ENCODE assay signal across 31 mouse cellular contexts in genomic region chr12:31512634-31513411, GRCm38 (mm10). TPM values are rescaled to one million over a fixed set of nuclear protein-coding genes. Genes with fewer than 3 reads are reported as not detected.
DNase-seq lines count a peak whose midpoint lies in the region; ATAC-seq and TF ChIP-seq lines count a peak whose summit lies in the region.
"Had no signal": no experiment of that assay in that cellular context is flagged by ENCODE, and none has a peak within 500 bp of the region (broad histone marks: within the 10 kb centered on the region; RNA-seq: fewer than 3 reads in every experiment).

No protein-coding gene starts in this region.

- TF ChIP-seq EP300 in stomach, postnatal 0 days (optimal IDR thresholded peaks at IDR 0.05): no peak

- H3K9me3 ChIP-seq in forebrain, embryonic 10.5 days: no peaks in the 10 kb centered on the region
- no peaks in the 10 kb centered on the region for H3K9me3 ChIP-seq in forebrain, embryonic 16.5 days (ENCODE audit: control insufficient read depth, low read length)
- H3K9me3 ChIP-seq in intestine, embryonic 16.5 days (ENCODE audit: control insufficient read depth, low read length): no peaks in the 10 kb centered on the region
- H3K9me3 ChIP-seq in stomach, postnatal 0 days (ENCODE audit: control insufficient read depth, low read length): no peaks in the 10 kb centered on the region
- no peaks in the 10 kb centered on the region for H3K9me3 ChIP-seq in midbrain, embryonic 14.5 days (ENCODE audit: control insufficient read depth, low read length)
- H3K9me3 ChIP-seq: embryonic facial prominence, embryonic 10.5 days; embryonic facial prominence, embryonic 13.5 days; forebrain, embryonic 13.5 days; G1E; heart, embryonic 10.5 days; heart, embryonic 13.5 days; hindbrain, embryonic 13.5 days had no signal

- no peak overlapping the region for H3K4me3 ChIP-seq in forebrain, embryonic 10.5 days
- no peak overlapping the region for H3K4me3 ChIP-seq in forebrain, embryonic 16.5 days (replicated peaks; ENCODE audit: low read length)
- no peak overlapping the region for H3K4me3 ChIP-seq in C2C12 (ENCODE audit: insufficient read depth, poor library complexity, severe bottlenecking)
- no peak overlapping the region for H3K4me3 ChIP-seq in intestine, embryonic 16.5 days (ENCODE audit: low read length)
- no peak overlapping the region for H3K4me3 ChIP-seq in stomach, postnatal 0 days (ENCODE audit: low read depth, low read length)
- no peak overlapping the region for H3K4me3 ChIP-seq in midbrain, embryonic 14.5 days (replicated peaks; ENCODE audit: low read depth, low read length)
- H3K4me3 ChIP-seq: embryonic facial prominence, embryonic 10.5 days; embryonic facial prominence, embryonic 13.5 days; erythroblast, embryonic 14.5 days; forebrain, embryonic 13.5 days; heart, adult 2 months; heart, embryonic 10.5 days; heart, embryonic 13.5 days; hindbrain, embryonic 13.5 days had no signal

- no peaks in the 10 kb centered on the region for H3K36me3 ChIP-seq in forebrain, embryonic 10.5 days (replicated peaks)
- no peaks in the 10 kb centered on the region for H3K36me3 ChIP-seq in forebrain, embryonic 16.5 days (ENCODE audit: control insufficient read depth, insufficient read depth)
- H3K36me3 ChIP-seq in C2C12 (ENCODE audit: control insufficient read depth, insufficient read depth): no peaks in the 10 kb centered on the region
- no peaks in the 10 kb centered on the region for H3K36me3 ChIP-seq in intestine, embryonic 16.5 days (ENCODE audit: control insufficient read depth, insufficient read depth, low read length)
- no peaks in the 10 kb centered on the region for H3K36me3 ChIP-seq in stomach, postnatal 0 days (ENCODE audit: control insufficient read depth, insufficient read depth, low read length)
- no peaks in the 10 kb centered on the region for H3K36me3 ChIP-seq in midbrain, embryonic 14.5 days (ENCODE audit: control insufficient read depth, insufficient read depth, low read length)
- H3K36me3 ChIP-seq: embryonic facial prominence, embryonic 10.5 days; embryonic facial prominence, embryonic 13.5 days; G1E; heart, embryonic 10.5 days; heart, embryonic 13.5 days; hindbrain, embryonic 13.5 days had no signal

- H3K4me2 ChIP-seq in forebrain, embryonic 16.5 days (ENCODE audit: low read length): no peak overlapping the region
- H3K4me2 ChIP-seq in intestine, embryonic 16.5 days (ENCODE audit: low read depth, low read length): no peak overlapping the region
- H3K4me2 ChIP-seq in stomach, postnatal 0 days (replicated peaks; ENCODE audit: low read depth): no peak overlapping the region
- no peak overlapping the region for H3K4me2 ChIP-seq in midbrain, embryonic 14.5 days (ENCODE audit: low read length)
- H3K4me2 ChIP-seq: embryonic facial prominence, embryonic 13.5 days; forebrain, embryonic 13.5 days; heart, embryonic 13.5 days; hindbrain, embryonic 13.5 days had no signal

- no peak overlapping the region for H3ac ChIP-seq in C2C12 (ENCODE audit: control insufficient read depth, insufficient read length, low read depth)

- intact Hi-C loops in left cerebral cortex, postnatal 4 days (cut with DNase I): no loop called here

- no peak overlapping the region for H3K27ac ChIP-seq in forebrain, embryonic 10.5 days
- H3K27ac ChIP-seq in forebrain, embryonic 16.5 days (ENCODE audit: low read length): no peak overlapping the region
- no peak overlapping the region for H3K27ac ChIP-seq in intestine, embryonic 16.5 days (ENCODE audit: low read length)
- no peak overlapping the region for H3K27ac ChIP-seq in stomach, postnatal 0 days (replicated peaks)
- H3K27ac ChIP-seq in midbrain, embryonic 14.5 days (replicated peaks; ENCODE audit: low read depth, low read length): no peak overlapping the region
- H3K27ac ChIP-seq: embryonic facial prominence, embryonic 10.5 days; embryonic facial prominence, embryonic 13.5 days; forebrain, embryonic 13.5 days; heart, adult 2 months; heart, embryonic 10.5 days; hindbrain, embryonic 13.5 days had no signal

- peak; percentile 5 for DNase-seq in forebrain, embryonic 10.5 days (ENCODE audit: extremely low spot score, low spot score)
- peak; percentile 21 for DNase-seq in stomach, postnatal 0 days (ENCODE audit: low spot score)
- DNase-seq in left cerebral cortex, postnatal 4 days: no peak
- no peak for DNase-seq in midbrain, embryonic 14.5 days
- DNase-seq: adrenal gland, adult 2 months; adrenal gland, postnatal 14 days; cerebellum, adult 11-12 months; cerebellum, adult 8-10 months; cerebellum, postnatal 10 days; cerebellum, postnatal 36 days; embryo, embryonic 11 days; forebrain, postnatal 0 days; gastrocnemius, postnatal 25 days; heart, adult 2 months; heart, postnatal 14 days had no signal

- H3K9ac ChIP-seq in forebrain, embryonic 16.5 days (replicated peaks; ENCODE audit: low read depth, low read length): no peak overlapping the region
- no peak overlapping the region for H3K9ac ChIP-seq in intestine, embryonic 16.5 days (ENCODE audit: low read depth, low read length)
- no peak overlapping the region for H3K9ac ChIP-seq in stomach, postnatal 0 days (ENCODE audit: low read length)
- no peak overlapping the region for H3K9ac ChIP-seq in midbrain, embryonic 14.5 days (replicated peaks; ENCODE audit: low read length)
- H3K9ac ChIP-seq: embryonic facial prominence, embryonic 13.5 days; forebrain, embryonic 13.5 days; forebrain, postnatal 0 days; heart, embryonic 13.5 days; hindbrain, embryonic 13.5 days had no signal

- H3K27me3 ChIP-seq in forebrain, embryonic 10.5 days (ENCODE audit: poor library complexity, severe bottlenecking): no peaks in the 10 kb centered on the region
- no peaks in the 10 kb centered on the region for H3K27me3 ChIP-seq in forebrain, embryonic 16.5 days (replicated peaks; ENCODE audit: control insufficient read depth, insufficient read depth, low read length)
- no peaks in the 10 kb centered on the region for H3K27me3 ChIP-seq in C2C12 (ENCODE audit: control insufficient read depth, insufficient read depth, insufficient read length)
- no peaks in the 10 kb centered on the region for H3K27me3 ChIP-seq in intestine, embryonic 16.5 days (replicated peaks; ENCODE audit: control insufficient read depth, insufficient read depth, low read length)
- H3K27me3 ChIP-seq in stomach, postnatal 0 days (ENCODE audit: control insufficient read depth, insufficient read depth, low read length): no peaks in the 10 kb centered on the region
- no peaks in the 10 kb centered on the region for H3K27me3 ChIP-seq in midbrain, embryonic 14.5 days (ENCODE audit: control insufficient read depth, insufficient read depth, low read length)
- H3K27me3 ChIP-seq: CH12.LX; embryonic facial prominence, embryonic 13.5 days; forebrain, embryonic 13.5 days; heart, embryonic 13.5 days; hindbrain, embryonic 13.5 days had no signal

- no peaks in the 10 kb centered on the region for H3K4me1 ChIP-seq in forebrain, embryonic 10.5 days
- H3K4me1 ChIP-seq in forebrain, embryonic 16.5 days (replicated peaks; ENCODE audit: control insufficient read depth, insufficient read depth, low read length): no peaks in the 10 kb centered on the region
- peaks cover 3% of the 10 kb centered on the region; the same call in 1 of the 2 replicates for H3K4me1 ChIP-seq in intestine, embryonic 16.5 days (ENCODE audit: control insufficient read depth, insufficient read depth, low read length)
- no peaks in the 10 kb centered on the region for H3K4me1 ChIP-seq in stomach, postnatal 0 days (replicated peaks; ENCODE audit: control insufficient read depth, insufficient read depth)
- no peaks in the 10 kb centered on the region for H3K4me1 ChIP-seq in midbrain, embryonic 14.5 days (ENCODE audit: control insufficient read depth, insufficient read depth, low read length)
- H3K4me1 ChIP-seq: embryonic facial prominence, embryonic 10.5 days; embryonic facial prominence, embryonic 13.5 days; forebrain, embryonic 13.5 days; hindbrain, embryonic 13.5 days had no signal

- no peak for ATAC-seq in forebrain, embryonic 16.5 days
- ATAC-seq in intestine, embryonic 16.5 days: peak; percentile 92
- no peak for ATAC-seq in stomach, postnatal 0 days (ENCODE audit: low FRiP score, low TSS enrichment)
- ATAC-seq in midbrain, embryonic 14.5 days (ENCODE audit: low FRiP score, low TSS enrichment): no peak
- ATAC-seq: forebrain, embryonic 13.5 days; forebrain, postnatal 0 days; hindbrain, embryonic 16.5 days had no signal

- H3K79me2 ChIP-seq in C2C12 (ENCODE audit: control insufficient read depth, insufficient read depth): no peaks in the 10 kb centered on the region

- TF ChIP-seq CTCF in C2C12 (IDR thresholded peaks at IDR 0.05; ENCODE audit: control insufficient read depth, insufficient read depth, insufficient read length): no peak
- TF ChIP-seq CTCF in stomach, postnatal 0 days (IDR thresholded peaks at IDR 0.05; ENCODE audit: low read depth): no peak

- H3K79me3 ChIP-seq in C2C12 (ENCODE audit: low read depth): no peaks in the 10 kb centered on the region

- WGBS in forebrain, embryonic 10.5 days: 90% methylated on average over 14 of the region's 14 CpGs
- 93% methylated on average over 14 of the region's 14 CpGs for WGBS in forebrain, embryonic 16.5 days
- 63% methylated on average over 14 of the region's 14 CpGs for WGBS in intestine, embryonic 16.5 days
- WGBS in stomach, postnatal 0 days: 69% methylated on average over 14 of the region's 14 CpGs
- WGBS in midbrain, embryonic 14.5 days: 90% methylated on average over 14 of the region's 14 CpGs

TF ChIP-seq in C2C12, 6 proteins besides CTCF, POLR2A, EP300 and RAD21:
- TF ChIP-seq MAX (IDR thresholded peaks at IDR 0.05) (no peak), CEBPB (IDR thresholded peaks at IDR 0.05; ENCODE audit: low read depth) (peak; percentile 28)

RNA-seq across cellular contexts. Expression of gene Cbll1, which starts 13.4 kb away (rescaled TPM):
- polyA plus RNA-seq in forebrain, embryonic 10.5 days (2016; fragmentation: Nextera tagmentation; extraction: Ambion mirVana): 16.7 and 19.2 TPM in 2 replicates
- 15.9 and 16.0 TPM in 2 replicates for polyA plus RNA-seq in forebrain, embryonic 16.5 days (2015; fragmentation: Nextera tagmentation; extraction: Ambion mirVana)
- 8.2 TPM for polyA plus RNA-seq in C2C12 (2012; fragmentation: generic; extraction: Trizol)
- polyA plus RNA-seq in intestine, embryonic 16.5 days (2015; fragmentation: Nextera tagmentation; extraction: Ambion mirVana): 10.9 and 12.1 TPM in 2 replicates
- polyA plus RNA-seq in stomach, postnatal 0 days (2015; fragmentation: Nextera tagmentation; extraction: Ambion mirVana): 6.1 and 6.4 TPM in 2 replicates
- 10 to 100 TPM; 31.0 to 31.2 TPM for total RNA-seq in left cerebral cortex, postnatal 4 days (2021)
- 22.0 and 22.9 TPM in 2 replicates for polyA plus RNA-seq in midbrain, embryonic 14.5 days (2014; fragmentation: Nextera tagmentation; extraction: Ambion mirVana)

RNA-seq across cellular contexts. Expression of gene Slc26a4, which starts 46.9 kb away (rescaled TPM):
- polyA plus RNA-seq in forebrain, embryonic 10.5 days (2016; fragmentation: Nextera tagmentation; extraction: Ambion mirVana): not detected in 2 replicates
- polyA plus RNA-seq in forebrain, embryonic 16.5 days (2015; fragmentation: Nextera tagmentation; extraction: Ambion mirVana): 0.26 TPM in 1 of 2 replicates, not detected in the other
- polyA plus RNA-seq in C2C12 (2012; fragmentation: generic; extraction: Trizol): not detected
- 0.16 and 0.17 TPM in 2 replicates for polyA plus RNA-seq in intestine, embryonic 16.5 days (2015; fragmentation: Nextera tagmentation; extraction: Ambion mirVana)
- polyA plus RNA-seq in stomach, postnatal 0 days (2015; fragmentation: Nextera tagmentation; extraction: Ambion mirVana): 0.16 and 0.29 TPM in 2 replicates
- total RNA-seq in left cerebral cortex, postnatal 4 days (2021): 1 to 10 TPM in 1 of 2 experiments, under 1 TPM in 1; 0.40 to 1.0 TPM
- 0.07 TPM in 1 of 2 replicates, not detected in the other for polyA plus RNA-seq in midbrain, embryonic 14.5 days (2014; fragmentation: Nextera tagmentation; extraction: Ambion mirVana)
- total RNA-seq: CH12.LX; gastrocnemius, adult 8-10 months; gastrocnemius, postnatal 25 days; hematopoietic stem cell, adult 5-6 weeks had no signal
- polyA plus RNA-seq: embryonic facial prominence, embryonic 13.5 days; erythroblast, embryonic 14.5 days; forebrain, embryonic 13.5 days; G1E; gonadal fat pad, adult 2 months; heart, adult 2 months had no signal

Comparison
In these comparisons a context has a peak if more than half of its experiments do, and no peak if none do; other contexts are left out.
1. DNase-seq: peak in forebrain, embryonic 10.5 days (single experiment) and stomach, postnatal 0 days (single experiment); none in left cerebral cortex, postnatal 4 days (single experiment) and midbrain, embryonic 14.5 days (single experiment).